Mouse (Mus musculus): ENCODE measurements around the gene Il12a.
"Not testable (repeated sequence)": the region's sequence is repeated elsewhere in the genome, so short reads cannot be mapped to it uniquely, and the experiment has no call there.

Gene Il12a

GRCm38 (mm10) chr3:68741955-68742354 is 51.5 kb downstream of the Il12a start:
- DNase-seq (ENCODE audit: low spot score in 2 of 2), result no peak

DNA sequence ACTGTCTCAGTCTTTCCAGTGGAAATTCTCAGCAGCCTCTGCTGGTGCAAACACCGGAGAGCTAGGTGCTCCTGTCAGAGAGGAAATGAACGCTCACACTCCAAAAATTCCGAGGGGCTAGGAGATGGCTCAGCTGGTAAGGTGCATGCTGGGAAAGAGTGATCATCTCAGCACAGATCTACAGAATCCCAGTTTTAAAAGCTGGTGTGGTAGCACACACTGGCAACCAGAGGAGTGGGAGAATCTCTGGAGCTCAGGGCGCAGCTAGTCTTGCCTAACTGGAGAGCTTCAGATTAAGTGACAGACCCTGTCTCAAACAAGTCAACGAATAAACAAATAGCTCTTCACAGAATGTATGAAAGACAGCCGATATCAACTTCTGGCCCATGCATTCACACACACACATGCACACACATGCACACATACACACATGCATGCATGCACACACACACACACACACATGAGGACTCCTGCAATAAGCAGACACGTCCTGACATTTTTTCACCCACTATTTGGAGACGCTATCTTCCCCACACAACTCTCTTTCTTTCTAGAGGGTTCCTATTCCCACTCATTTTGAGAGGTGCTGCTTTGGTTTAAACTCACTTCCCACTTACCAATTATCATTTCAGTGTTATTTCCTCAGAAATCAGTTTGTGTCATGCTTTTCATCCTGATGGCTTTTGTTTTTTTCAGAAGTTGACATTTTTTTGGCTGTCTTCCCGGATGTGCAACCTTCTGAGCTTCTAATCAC is 52.5 kb downstream of the Il12a start:
- no peak for DNase-seq (ENCODE audit: low spot score in 2 of 2)

DNA sequence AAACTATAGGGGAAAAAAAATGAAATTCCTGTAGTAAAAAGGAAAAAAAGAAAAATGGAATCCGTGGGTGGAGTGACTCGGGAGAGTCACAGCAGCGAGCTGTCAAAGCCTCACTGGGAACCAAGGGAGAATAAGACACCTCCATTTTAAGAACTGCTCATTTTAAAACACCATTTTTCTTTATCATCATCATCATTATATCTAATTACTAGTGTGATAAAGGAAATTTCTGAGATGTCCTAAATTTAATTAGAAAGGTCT is 53.0 kb downstream of the Il12a start:
- no peak for DNase-seq (ENCODE audit: low spot score in 2 of 2)

DNA sequence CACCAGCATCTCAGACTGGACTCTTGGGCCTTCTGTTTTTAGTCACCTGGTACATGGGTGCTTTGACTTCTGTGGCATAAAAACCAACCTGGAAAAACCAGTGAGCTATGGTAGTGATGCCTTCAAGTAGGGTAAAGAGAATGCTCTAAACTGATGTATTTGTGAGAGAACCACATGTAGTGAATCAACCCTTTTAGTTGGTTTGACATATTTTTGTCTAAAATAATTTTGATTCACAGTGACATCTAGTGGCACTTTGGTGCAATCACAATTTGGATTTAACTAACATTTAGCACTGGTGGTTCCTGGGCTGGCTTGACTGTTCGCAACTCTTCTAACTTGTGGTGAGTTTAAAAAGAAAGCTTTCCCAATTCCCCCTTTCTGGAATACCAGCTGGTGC is 53.7 kb downstream of the Il12a start:
- DNase-seq (ENCODE audit: low spot score in 2 of 2), result no peak

DNA sequence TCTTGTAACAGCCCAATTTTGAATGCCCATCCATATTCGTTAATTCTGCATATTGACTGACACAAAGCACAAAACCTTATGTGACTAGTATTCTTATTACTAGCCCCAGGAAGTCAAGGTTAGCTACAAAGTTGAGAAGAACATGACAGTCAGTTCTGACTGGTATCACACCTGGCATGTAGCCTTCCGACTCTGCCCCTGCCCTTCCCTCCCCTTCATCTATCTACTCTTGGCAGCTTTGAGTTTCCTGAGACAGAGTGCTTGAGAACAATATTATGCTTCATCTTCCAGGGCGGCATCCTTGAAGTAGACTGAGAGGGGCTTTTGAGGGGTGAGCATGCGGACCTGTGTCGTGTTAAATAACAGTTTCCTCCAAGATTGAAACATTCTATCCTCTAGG is 54.6 kb downstream of the Il12a start:
- no peak for DNase-seq (ENCODE audit: low spot score in 2 of 2)

GRCm38 (mm10) chr3:68746282-68746681 is 55.8 kb downstream of the Il12a start:
- not testable (repeated sequence) for DNase-seq (ENCODE audit: low spot score in 2 of 2)
